Mouse (Mus musculus) heart, adult 2 months (tissue): Measurements from ENCODE around the gene Arhgap19. TPM values are rescaled to one million over a fixed set of nuclear protein-coding genes. Genes with fewer than 3 reads are reported as not detected.

Experiments
- DNase-seq, 2 experiments: peaks; one replicate each; pipeline ENCODE4 v3.0.0; 2021
- H3K27ac ChIP-seq: fragments of 200-600 bp; 2 replicates; pipeline ENCODE4 v1.8.1; 2022
- H3K27me3 ChIP-seq: fragments of 200-500 bp; 2 replicates; pipeline ENCODE4 v1.6.1; 2012; ENCODE audit warnings: mild to moderate bottlenecking, low read length, inconsistent platforms, mixed read lengths; ENCODE audit not compliant: control insufficient read depth, insufficient read depth
- H3K36me3 ChIP-seq: fragments of 200-500 bp; 2 replicates; pipeline ENCODE4 v1.6.1; 2012; ENCODE audit warnings: low read length, inconsistent platforms; ENCODE audit not compliant: control insufficient read depth, insufficient read depth
- H3K4me1 ChIP-seq: fragments of 200-500 bp; 2 replicates; pipeline ENCODE4 v1.6.1; 2011; ENCODE audit warnings: low read length; ENCODE audit not compliant: control insufficient read depth, insufficient read depth
- H3K4me3 ChIP-seq: fragments of 200-600 bp; 2 replicates; pipeline ENCODE4 v1.8.1; 2022
- H3K79me2 ChIP-seq: fragments of 200-500 bp; replicated peaks from 2 replicates; pipeline ENCODE4 v1.6.1; 2012; ENCODE audit warnings: mild to moderate bottlenecking, inconsistent platforms, low read length, moderate library complexity, mixed read lengths; ENCODE audit not compliant: control insufficient read depth, insufficient read depth
- H3K9ac ChIP-seq: fragments of 200-500 bp; 2 replicates; pipeline ENCODE4 v1.6.1; 2012; ENCODE audit warnings: low read depth, mild to moderate bottlenecking, control low read depth, inconsistent platforms, low read length, mixed read lengths
- CTCF ChIP-seq: fragments of 200-600 bp; IDR thresholded peaks from 2 replicates; pipeline ENCODE4 v1.8.1; 2022; ENCODE audit warnings: antibody characterized with exemption, mild to moderate bottlenecking, moderate library complexity
- EP300 ChIP-seq: fragments of 200-500 bp; IDR thresholded peaks from 2 replicates; pipeline ENCODE4 v1.6.1; 2011; ENCODE audit warnings: low read depth, low read length, control low read depth; ENCODE audit not compliant: insufficient read depth
- POLR2A ChIP-seq: fragments of 200-500 bp; IDR thresholded peaks from 2 replicates; pipeline ENCODE4 v1.6.1; 2011; ENCODE audit warnings: mild to moderate bottlenecking, low read depth, low read length, control low read depth; ENCODE audit not compliant: insufficient read depth
- WGBS: fragments of 180-500 bp; shearing (Covaris S2); methylation state at CpG from one replicate; pipeline ENCODE4 v1.1.7; 2018; 5-methylcytosine and 5-hydroxymethylcytosine counted together
- intact Hi-C: fragments of 180-260 bp; cut with DNase I; formaldehyde crosslinking; loops from one replicate; pipeline ENCODE4 v1.15.1; 2025
- polyA plus RNA-seq: library from polyadenylated mRNA; depleted of rRNA; stranded (reverse); fragments of >200 nt; gene quantifications from 2 replicates; pipeline ENCODE4 v1.2.3, GENCODE M21; 2012
- total RNA-seq, 2 experiments: library from RNA; stranded (reverse); gene quantifications; 2 replicates each; pipeline ENCODE4 v1.2.3; 2021

Arhgap19 gene
- total and polyA plus RNA-seq, 3 experiments, result 1.4 to 2.0 (median 1.7) TPM

DNA sequence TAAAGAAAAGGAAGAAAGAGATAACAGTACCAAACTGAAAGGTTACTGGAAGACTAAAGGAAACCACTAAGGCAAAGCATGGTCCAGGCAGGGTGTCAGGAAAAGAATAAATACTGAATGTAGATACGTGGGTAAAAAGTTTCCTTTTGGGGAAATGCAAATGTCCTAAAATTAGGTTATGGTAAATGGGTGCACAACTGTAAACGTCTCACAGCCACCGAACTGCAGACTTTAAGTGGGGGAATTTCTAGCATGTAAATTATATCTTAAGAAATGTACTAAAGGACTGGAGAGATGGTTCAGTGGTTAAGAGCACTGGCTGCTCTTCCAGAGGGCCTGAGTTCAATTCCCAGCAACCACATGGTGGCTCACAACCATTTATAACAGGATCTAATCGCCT, 16.9 kb upstream of the Arhgap19 start:
- Histone ChIP-seq H3K4me1 (no peaks in the 10 kb centered on the region), H3K9ac (no peak overlapping the region), H3K4me3 (no peak overlapping the region), H3K36me3 (no peaks in the 10 kb centered on the region), H3K27ac (no peak overlapping the region), H3K79me2 (no peaks in the 10 kb centered on the region), H3K27me3 (no peaks in the 10 kb centered on the region)
- WGBS, result 83% methylated on average over 4 of the region's 4 CpGs
- TF ChIP-seq POLR2A, result no peak
- no peak for TF ChIP-seq EP300
- no peak for TF ChIP-seq CTCF
- intact Hi-C loops, result no loop called here
- DNase-seq, result no peak

DNA sequence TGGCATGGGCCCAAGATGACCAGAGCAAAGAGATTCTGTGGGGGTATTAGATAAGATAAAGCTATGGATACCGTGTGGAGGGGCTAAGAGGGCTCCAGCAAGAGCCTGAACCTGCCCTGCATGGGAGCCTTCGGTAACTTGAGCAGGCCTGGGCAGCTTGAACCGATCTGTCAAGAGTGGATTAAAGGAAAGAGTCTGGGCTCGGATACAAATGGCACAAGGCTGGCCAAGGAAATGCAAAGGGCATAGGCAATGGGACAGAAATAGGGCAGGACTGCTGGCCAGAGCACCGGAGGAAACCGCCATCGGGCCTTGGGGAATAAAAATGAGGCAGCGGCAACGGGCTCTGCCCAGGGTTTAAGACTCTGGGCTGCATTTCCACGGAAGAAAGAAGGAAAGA, 15.5 kb upstream of the Arhgap19 start:
- no peaks in the 10 kb centered on the region for H3K36me3 ChIP-seq
- DNase-seq, result peak; percentile 27 to 55
- no peaks in the 10 kb centered on the region for H3K79me2 ChIP-seq
- no peaks in the 10 kb centered on the region for H3K27me3 ChIP-seq
- no peaks in the 10 kb centered on the region for H3K4me1 ChIP-seq
- H3K9ac ChIP-seq, result no peak overlapping the region
- H3K4me3 ChIP-seq, result no peak overlapping the region
- TF ChIP-seq CTCF, result no peak
- no peak for TF ChIP-seq POLR2A
- TF ChIP-seq EP300, result 0 out of 2 replicates have a peak, but pooled peaks have one; percentile 8
- 26% methylated on average over 10 of the region's 10 CpGs for WGBS
- no peak overlapping the region for H3K27ac ChIP-seq
- intact Hi-C loops, result no loop called here

- TF ChIP-seq POLR2A, result no peak
- TF ChIP-seq CTCF, result no peak
- TF ChIP-seq EP300, result no peak
- 63% methylated on average over 5 of the region's 5 CpGs for WGBS
- H3K4me3 ChIP-seq, result no peak overlapping the region
Observed at GRCm38 (mm10) chr19:41816915-41817314, 15.1 kb upstream of the Arhgap19 start.

GRCm38 (mm10) chr19:41816410-41816809, 14.6 kb upstream of the Arhgap19 start:
- H3K36me3 ChIP-seq, result no peaks in the 10 kb centered on the region
- H3K27ac ChIP-seq, result no peak overlapping the region
- WGBS, result 76% methylated on average over 5 of the region's 5 CpGs
- TF ChIP-seq POLR2A (no peak), CTCF (no peak), EP300 (no peak)
- no peaks in the 10 kb centered on the region for H3K79me2 ChIP-seq
- no peak overlapping the region for H3K9ac ChIP-seq
- H3K4me1 ChIP-seq, result no peaks in the 10 kb centered on the region
- no peaks in the 10 kb centered on the region for H3K27me3 ChIP-seq
- no peak overlapping the region for H3K4me3 ChIP-seq
- no peak for DNase-seq
- intact Hi-C loops, result no loop called here

More at GRCm38 (mm10) chr19:41816915-41817314, 15.1 kb upstream of the Arhgap19 start:
- intact Hi-C loops, result no loop called here
- Histone ChIP-seq H3K27ac (no peak overlapping the region), H3K4me1 (no peaks in the 10 kb centered on the region), H3K79me2 (no peaks in the 10 kb centered on the region), H3K27me3 (no peaks in the 10 kb centered on the region), H3K9ac (no peak overlapping the region), H3K36me3 (no peaks in the 10 kb centered on the region)
- no peak for DNase-seq

DNA sequence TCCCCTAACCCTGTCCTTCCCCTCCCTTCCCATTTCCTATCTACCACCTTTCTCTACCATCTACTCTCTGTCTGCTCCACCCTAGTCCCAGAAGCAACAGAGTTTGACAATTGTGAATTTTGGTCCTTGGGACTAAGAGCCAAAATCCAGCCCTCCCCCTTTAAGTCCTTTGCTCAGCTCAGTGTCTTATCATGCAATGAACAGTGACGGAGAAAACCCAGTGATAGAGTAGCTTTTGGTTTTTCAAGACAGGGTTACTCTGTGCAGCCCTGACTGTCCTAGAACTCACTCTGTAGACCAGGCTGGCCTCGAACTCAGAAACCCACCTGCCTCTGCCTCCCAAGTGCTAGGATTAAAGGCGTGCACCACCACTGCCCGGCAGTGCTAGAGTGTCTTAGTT, 11.5 kb upstream of the Arhgap19 start:
- H3K36me3 ChIP-seq, result no peaks in the 10 kb centered on the region
- TF ChIP-seq POLR2A (no peak), EP300 (no peak), CTCF (no peak)
- DNase-seq, result no peak
- no peaks in the 10 kb centered on the region for H3K4me1 ChIP-seq
- no peak overlapping the region for H3K9ac ChIP-seq
- H3K27ac ChIP-seq, result no peak overlapping the region
- H3K79me2 ChIP-seq, result no peaks in the 10 kb centered on the region
- H3K4me3 ChIP-seq, result no peak overlapping the region
- no peaks in the 10 kb centered on the region for H3K27me3 ChIP-seq
- 80% methylated on average over 4 of the region's 4 CpGs for WGBS
- intact Hi-C loops, result no loop called here

DNA sequence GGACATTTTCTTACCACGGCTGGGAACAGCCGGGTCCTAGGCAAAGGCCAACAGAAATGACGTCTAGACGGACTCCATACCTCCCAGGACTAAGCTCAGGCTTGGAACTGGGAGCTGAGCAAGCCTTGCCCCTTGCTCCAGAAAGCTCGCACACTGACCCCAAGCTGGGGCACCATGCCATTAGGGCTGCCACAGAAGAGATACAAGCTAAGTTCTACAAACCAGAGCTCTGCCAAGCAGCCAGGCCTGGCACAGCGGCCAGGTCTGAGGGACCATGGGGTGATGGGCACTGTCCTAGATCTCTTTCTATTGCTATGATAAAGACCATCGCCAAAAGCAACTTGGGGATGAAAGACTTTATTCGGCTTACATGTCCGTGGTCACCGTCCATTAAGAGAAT, 10.7 kb upstream of the Arhgap19 start:
- Histone ChIP-seq H3K9ac (no peak overlapping the region), H3K4me1 (no peaks in the 10 kb centered on the region), H3K27me3 (no peaks in the 10 kb centered on the region), H3K79me2 (no peaks in the 10 kb centered on the region), H3K27ac (no peak overlapping the region), H3K36me3 (no peaks in the 10 kb centered on the region), H3K4me3 (no peak overlapping the region)
- intact Hi-C loops, result no loop called here
- peak; percentile 34 to 67 for DNase-seq
- TF ChIP-seq EP300 (no peak), POLR2A (no peak), CTCF (no peak)
- 71% methylated on average over 10 of the region's 10 CpGs for WGBS
